In the genomic region with DNA sequence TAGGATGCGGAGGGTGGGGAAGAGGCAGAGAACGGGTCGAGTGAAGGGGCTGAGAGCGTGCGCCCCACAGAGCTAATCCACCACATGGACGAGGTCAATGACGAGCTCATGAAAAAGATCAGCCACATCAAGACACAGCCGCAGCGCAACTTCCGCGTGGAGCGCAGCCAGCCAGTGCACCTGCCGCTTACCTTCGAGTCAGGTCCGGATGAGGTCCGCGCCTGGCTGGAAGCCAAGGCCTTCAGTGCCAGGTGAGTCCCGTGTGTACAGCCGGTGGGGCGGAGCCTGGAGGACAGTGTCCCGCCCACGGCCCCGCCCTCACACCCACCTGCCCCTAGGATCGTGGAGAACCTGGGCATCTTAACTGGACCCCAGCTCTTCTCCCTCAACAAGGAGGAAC, we compare ENCODE assay signal across 9 mouse cellular contexts. TPM values are rescaled to one million over a fixed set of nuclear protein-coding genes. Genes with fewer than 3 reads are reported as not detected.
DNase-seq lines count a peak whose midpoint lies in the region; ATAC-seq and TF ChIP-seq lines count a peak whose summit lies in the region.
"Had no signal": no experiment of that assay in that cellular context is flagged by ENCODE, and none has a peak within 500 bp of the region (broad histone marks: within the 10 kb centered on the region; RNA-seq: fewer than 3 reads in every experiment).

No protein-coding gene starts in this region.

- 20% methylated on average over 24 of the region's 24 CpGs for WGBS in hindbrain, postnatal 0 days
- whole genome bisulfite sequencing in lung, embryonic 14.5 days = 10% methylated on average over 24 of the region's 24 CpGs

- H3K27ac ChIP-seq in hindbrain, postnatal 0 days = no peak overlapping the region
- H3K27ac ChIP-seq in lung, embryonic 14.5 days (ENCODE audit: low read depth) = peak overlapping the region; percentile 20; the same call in 1 of the 2 replicates
- H3K27ac ChIP-seq: liver, embryonic 15.5 days had no signal

- H3K9ac ChIP-seq in hindbrain, postnatal 0 days (replicated peaks; ENCODE audit: low read length) = no peak overlapping the region
- H3K9ac ChIP-seq in lung, embryonic 14.5 days = no peak overlapping the region
- H3K9ac ChIP-seq: liver, embryonic 15.5 days had no signal

- no peak for TF ChIP-seq CTCF in hindbrain, postnatal 0 days (IDR thresholded peaks at IDR 0.05; ENCODE audit: low read depth)
- TF ChIP-seq CTCF in lung, embryonic 14.5 days (IDR thresholded peaks at IDR 0.05; ENCODE audit: low read depth) = no peak

- no peaks in the 10 kb centered on the region for H3K4me1 ChIP-seq in hindbrain, postnatal 0 days (ENCODE audit: insufficient read depth, low read length)
- H3K4me1 ChIP-seq in lung, embryonic 14.5 days (ENCODE audit: insufficient read depth) = no peaks in the 10 kb centered on the region

- no peak for ATAC-seq in hindbrain, postnatal 0 days
- peak; percentile 45; the same call in 1 of the 2 replicates for ATAC-seq in lung, embryonic 14.5 days (ENCODE audit: insufficient read depth)

- peak; percentile 46 for DNase-seq in A20 (ENCODE audit: low read depth, low spot score)
- DNase-seq in CD4-positive helper T cell, adult 2 months (ENCODE audit: low read depth, low spot score) = peak; percentile 60
- peak; percentile 8 for DNase-seq in hindbrain, postnatal 0 days (ENCODE audit: low spot score)
- peak; percentile 81 for DNase-seq in lung, embryonic 14.5 days
- peak; percentile 38 for DNase-seq in thymus, postnatal 25 days
- DNase-seq in embryo, embryonic 10 days (ENCODE audit: low spot score) = no peak
- DNase-seq in gastrocnemius, adult 18-20 months (ENCODE audit: low spot score) = no peak
- no peak for DNase-seq in left cerebral cortex, adult 8-10 months (ENCODE audit: low spot score in 2 of 2)

- no peaks in the 10 kb centered on the region for H3K36me3 ChIP-seq in hindbrain, postnatal 0 days (ENCODE audit: insufficient read depth, low read length)
- H3K36me3 ChIP-seq in lung, embryonic 14.5 days (ENCODE audit: insufficient read depth) = no peaks in the 10 kb centered on the region
- H3K36me3 ChIP-seq: liver, embryonic 15.5 days had no signal

- H3K4me2 ChIP-seq in hindbrain, postnatal 0 days (ENCODE audit: low read depth, low read length) = no peak overlapping the region
- peak overlapping the region; percentile 23; the same call in 1 of the 2 replicates for H3K4me2 ChIP-seq in lung, embryonic 14.5 days
- H3K4me2 ChIP-seq: liver, embryonic 15.5 days had no signal

- H3K9me3 ChIP-seq in hindbrain, postnatal 0 days (ENCODE audit: low read length) = no peaks in the 10 kb centered on the region
- H3K9me3 ChIP-seq in lung, embryonic 14.5 days (ENCODE audit: low read depth, low read length) = no peaks in the 10 kb centered on the region
- H3K9me3 ChIP-seq: liver, embryonic 15.5 days had no signal

- no peaks in the 10 kb centered on the region for H3K27me3 ChIP-seq in hindbrain, postnatal 0 days (ENCODE audit: insufficient read depth, low read length)
- H3K27me3 ChIP-seq in lung, embryonic 14.5 days (ENCODE audit: insufficient read depth, low read length) = no peaks in the 10 kb centered on the region

- no peak overlapping the region for H3K4me3 ChIP-seq in hindbrain, postnatal 0 days (ENCODE audit: low read length)
- H3K4me3 ChIP-seq in lung, embryonic 14.5 days (ENCODE audit: low read depth, low read length) = no peak overlapping the region
- H3K4me3 ChIP-seq: liver, embryonic 15.5 days had no signal

RNA-seq across cellular contexts. Expression of gene Eps8l2, which starts 22.8 kb away (rescaled TPM):
- 1.6 and 3.9 TPM in 2 replicates for total RNA-seq in hindbrain, postnatal 0 days (2014; rRNA removed)
- 1.5 and 2.4 TPM in 2 replicates for polyA plus RNA-seq in hindbrain, postnatal 0 days (2015; fragmentation: Nextera tagmentation; extraction: Ambion mirVana)
- 20.0 and 22.4 TPM in 2 replicates for polyA plus RNA-seq in lung, embryonic 14.5 days (2014; fragmentation: Nextera tagmentation; extraction: Ambion mirVana)
- 1 to 10 TPM; 1.1 to 2.3 TPM for total RNA-seq in gastrocnemius, adult 18-20 months (2021)
- total RNA-seq in left cerebral cortex, adult 8-10 months (2022) = 1 to 10 TPM; 5.4 to 7.9 (median 6.4) TPM

RNA-seq across cellular contexts. Expression of gene Taldo1, which starts 30.5 kb away (rescaled TPM):
- 156 and 200 TPM in 2 replicates for total RNA-seq in hindbrain, postnatal 0 days (2014; rRNA removed)
- polyA plus RNA-seq in hindbrain, postnatal 0 days (2015; fragmentation: Nextera tagmentation; extraction: Ambion mirVana) = 252 and 258 TPM in 2 replicates
- 241 and 257 TPM in 2 replicates for polyA plus RNA-seq in lung, embryonic 14.5 days (2014; fragmentation: Nextera tagmentation; extraction: Ambion mirVana)
- 10 to 100 TPM; 84.5 to 85.6 TPM for total RNA-seq in gastrocnemius, adult 18-20 months (2021)
- total RNA-seq in left cerebral cortex, adult 8-10 months (2022) = 100 to 1,000 TPM in 3 of 4 experiments, 10 to 100 TPM in 1; 99.3 to 109 (median 106) TPM

RNA-seq across cellular contexts. Expression of gene Tmem80, which starts 34.0 kb away (rescaled TPM):
- 31.6 and 36.4 TPM in 2 replicates for total RNA-seq in hindbrain, postnatal 0 days (2014; rRNA removed)
- 42.0 and 44.9 TPM in 2 replicates for polyA plus RNA-seq in hindbrain, postnatal 0 days (2015; fragmentation: Nextera tagmentation; extraction: Ambion mirVana)
- 28.8 and 30.3 TPM in 2 replicates for polyA plus RNA-seq in lung, embryonic 14.5 days (2014; fragmentation: Nextera tagmentation; extraction: Ambion mirVana)
- 10 to 100 TPM; 13.7 to 13.9 TPM for total RNA-seq in gastrocnemius, adult 18-20 months (2021)
- total RNA-seq in left cerebral cortex, adult 8-10 months (2022) = 10 to 100 TPM; 30.2 to 32.2 (median 30.6) TPM

RNA-seq across cellular contexts. Expression of gene Deaf1, which starts 34.0 kb away (rescaled TPM):
- total RNA-seq in hindbrain, postnatal 0 days (2014; rRNA removed) = 218 and 220 TPM in 2 replicates
- polyA plus RNA-seq in hindbrain, postnatal 0 days (2015; fragmentation: Nextera tagmentation; extraction: Ambion mirVana) = 200 and 237 TPM in 2 replicates
- 69.8 and 74.2 TPM in 2 replicates for polyA plus RNA-seq in lung, embryonic 14.5 days (2014; fragmentation: Nextera tagmentation; extraction: Ambion mirVana)
- 10 to 100 TPM in 1 of 2 experiments, 1 to 10 TPM in 1; 8.9 to 13.2 TPM for total RNA-seq in gastrocnemius, adult 18-20 months (2021)
- 10 to 100 TPM; 57.2 to 76.6 (median 68.2) TPM for total RNA-seq in left cerebral cortex, adult 8-10 months (2022)

RNA-seq across cellular contexts. Expression of gene Gatd1, which starts 52.4 kb away (rescaled TPM):
- total RNA-seq in hindbrain, postnatal 0 days (2014; rRNA removed) = 61.2 and 74.4 TPM in 2 replicates
- polyA plus RNA-seq in hindbrain, postnatal 0 days (2015; fragmentation: Nextera tagmentation; extraction: Ambion mirVana) = 46.9 and 49.4 TPM in 2 replicates
- 48.5 and 49.1 TPM in 2 replicates for polyA plus RNA-seq in lung, embryonic 14.5 days (2014; fragmentation: Nextera tagmentation; extraction: Ambion mirVana)
- total RNA-seq in gastrocnemius, adult 18-20 months (2021) = 1 to 10 TPM; 6.6 to 7.5 TPM
- 10 to 100 TPM; 40.6 to 48.1 (median 44.6) TPM for total RNA-seq in left cerebral cortex, adult 8-10 months (2022)

Comparison
In these comparisons a context has a peak if more than half of its experiments do, and no peak if none do; other contexts are left out.
1. DNase-seq: peak in A20 (single experiment), CD4-positive helper T cell, adult 2 months (single experiment), hindbrain, postnatal 0 days (single experiment), lung, embryonic 14.5 days (single experiment) and thymus, postnatal 25 days (single experiment); none in embryo, embryonic 10 days (single experiment), gastrocnemius, adult 18-20 months (single experiment) and left cerebral cortex, adult 8-10 months (0 of 2).